Mouse (Mus musculus) liver, postnatal 0 days (tissue): ENCODE results near the gene Hrasls5.
A peak's percentile ranks its signal among the peaks of the same experiment; 100 is the strongest.

Experiments used
- CTCF ChIP-seq: sonication (generic); IDR thresholded peaks from 2 replicates; pipeline ENCODE4 v1.5.1; 2016; ENCODE audit warnings: antibody characterized with exemption, low read depth
- EP300 ChIP-seq: IDR thresholded peaks from 2 replicates; pipeline ENCODE4 v1.6.1; 2016; ENCODE audit warnings: antibody characterized with exemption, low read depth, mild to moderate bottlenecking

- TF ChIP-seq CTCF (peak; percentile 77), EP300 (no peak)
Measured at GRCm38 (mm10) chr19:7595534-7595933, 16.8 kb upstream of the Hrasls5 start.
